Mouse (Mus musculus): ENCODE measurements at regions not wholly inside any gene's neighbourhood (a gene's known extent, or its start where the extent isn't known, plus 50 kb on each side); places are given as distances from the start of the nearest gene placed in this dataset.

DNA sequence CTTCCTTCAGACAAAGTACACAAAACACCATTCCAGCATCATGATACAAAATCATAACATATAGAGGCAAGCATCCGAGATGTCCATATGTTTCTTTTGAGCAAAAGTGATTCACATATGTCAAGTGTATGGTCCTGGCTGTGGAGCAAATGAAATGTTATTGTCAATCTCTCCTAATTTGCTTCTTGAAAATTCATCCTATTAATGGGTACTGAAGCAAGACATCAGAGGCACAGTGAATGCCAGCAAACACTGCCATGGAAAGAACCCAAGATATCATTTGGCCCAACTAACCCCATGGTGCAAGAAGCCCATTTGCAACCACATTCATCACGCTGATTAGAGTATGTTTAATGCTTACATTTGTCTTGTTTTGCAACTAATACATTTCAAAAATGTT lies 361.1 kb downstream of the Galc start:
- Histone ChIP-seq H3K4me3 (ENCODE audit: low read length) (no peak overlapping the region), H3K4me2 (replicated peaks; ENCODE audit: low read depth, low read length) (no peak overlapping the region), H3K27me3 (ENCODE audit: insufficient read depth, low read length) (no peaks in the 10 kb centered on the region), H3K36me3 (ENCODE audit: insufficient read depth, low read length) (no peaks in the 10 kb centered on the region), H3K9me3 (ENCODE audit: low read length) (no peaks in the 10 kb centered on the region), H3K27ac (ENCODE audit: low read length) (no peak overlapping the region), H3K9ac (replicated peaks; ENCODE audit: low read length) (no peak overlapping the region), H3K4me1 (ENCODE audit: insufficient read depth, low read length) (no peaks in the 10 kb centered on the region)
- 88% methylated on average over 2 of the region's 2 CpGs for WGBS
- no peak for ATAC-seq (ENCODE audit: low FRiP score, low TSS enrichment)

DNA sequence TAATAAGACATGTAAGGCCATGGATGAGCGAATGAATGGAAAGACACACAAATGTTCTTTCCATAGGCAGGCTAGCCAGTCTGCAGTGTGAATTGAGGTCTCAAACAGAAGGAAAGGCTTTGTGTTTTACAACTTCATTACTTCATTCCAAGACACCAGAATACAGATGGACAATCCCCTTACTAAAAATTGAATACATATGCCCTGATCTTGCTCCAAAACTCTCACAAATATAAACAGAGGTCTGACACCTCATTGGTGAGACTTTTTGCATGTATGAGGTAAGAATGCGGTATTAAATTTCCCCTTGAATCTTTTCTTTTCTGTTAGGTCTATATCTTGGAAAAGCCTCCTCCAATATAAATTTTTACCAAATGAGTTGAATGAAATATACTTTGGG lies 363.3 kb downstream of the Galc start:
- WGBS, result 85% methylated on average over 2 of the region's 2 CpGs
- no peaks in the 10 kb centered on the region for H3K36me3 ChIP-seq (ENCODE audit: insufficient read depth, low read length)
- no peak for ATAC-seq (ENCODE audit: low FRiP score, low TSS enrichment)
- H3K4me2 ChIP-seq (replicated peaks; ENCODE audit: low read depth, low read length), result no peak overlapping the region
- H3K9ac ChIP-seq (replicated peaks; ENCODE audit: low read length), result no peak overlapping the region
- no peaks in the 10 kb centered on the region for H3K4me1 ChIP-seq (ENCODE audit: insufficient read depth, low read length)
- no peak overlapping the region for H3K27ac ChIP-seq (ENCODE audit: low read length)
- no peak overlapping the region for H3K4me3 ChIP-seq (ENCODE audit: low read length)
- H3K27me3 ChIP-seq (ENCODE audit: insufficient read depth, low read length), result no peaks in the 10 kb centered on the region
- no peaks in the 10 kb centered on the region for H3K9me3 ChIP-seq (ENCODE audit: low read length)

DNA sequence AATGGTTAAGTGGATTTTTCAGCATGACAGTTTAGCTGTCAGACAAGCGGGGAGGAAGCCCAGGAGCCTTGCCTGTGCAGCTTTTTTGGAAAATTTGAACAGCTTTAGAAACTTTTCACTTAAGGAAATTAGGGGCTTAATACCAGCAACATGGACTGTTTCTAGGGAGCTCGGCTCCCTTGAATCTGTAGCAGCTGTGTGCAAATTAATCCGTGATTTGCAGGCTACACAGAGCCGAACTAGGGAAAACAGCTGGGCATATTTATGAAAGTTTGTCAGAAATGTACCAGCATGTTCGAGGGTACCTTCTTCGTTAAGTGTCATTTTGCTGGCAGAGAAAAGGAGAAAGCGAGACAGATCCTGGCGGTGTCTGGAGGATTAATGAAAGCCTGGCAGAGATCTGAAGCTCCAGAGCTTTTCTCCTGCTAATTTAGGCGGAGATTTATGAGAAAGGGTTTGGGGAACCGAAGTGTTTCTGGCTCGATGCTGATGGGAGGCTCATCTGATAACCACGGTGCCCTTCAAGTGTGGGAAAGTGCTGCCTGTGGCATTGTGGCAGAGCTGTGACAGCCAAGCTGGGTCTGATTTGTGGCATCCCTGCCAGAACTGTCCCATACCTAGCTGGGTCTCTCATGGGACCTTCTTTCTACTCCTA lies 370.3 kb downstream of the Galc start:
- no peak overlapping the region for H3K9ac ChIP-seq (replicated peaks; ENCODE audit: low read length)
- peak overlapping the region; percentile 26 for H3K4me2 ChIP-seq (replicated peaks; ENCODE audit: low read depth, low read length)
- H3K9me3 ChIP-seq (ENCODE audit: low read length), result no peaks in the 10 kb centered on the region
- H3K4me3 ChIP-seq (ENCODE audit: low read length), result peak overlapping the region; percentile 5; the same call in 1 of the 2 replicates
- H3K27ac ChIP-seq (ENCODE audit: low read length), result no peak overlapping the region
- WGBS, result 11% methylated on average over 12 of the region's 12 CpGs
- no peaks in the 10 kb centered on the region for H3K27me3 ChIP-seq (ENCODE audit: insufficient read depth, low read length)
- peaks cover 9% of the 10 kb centered on the region; the same call in 1 of the 2 replicates for H3K4me1 ChIP-seq (ENCODE audit: insufficient read depth, low read length)
- H3K36me3 ChIP-seq (ENCODE audit: insufficient read depth, low read length), result no peaks in the 10 kb centered on the region
- ATAC-seq (ENCODE audit: low FRiP score, low TSS enrichment), result peak; percentile 59; the same call in 1 of the 2 replicates

DNA sequence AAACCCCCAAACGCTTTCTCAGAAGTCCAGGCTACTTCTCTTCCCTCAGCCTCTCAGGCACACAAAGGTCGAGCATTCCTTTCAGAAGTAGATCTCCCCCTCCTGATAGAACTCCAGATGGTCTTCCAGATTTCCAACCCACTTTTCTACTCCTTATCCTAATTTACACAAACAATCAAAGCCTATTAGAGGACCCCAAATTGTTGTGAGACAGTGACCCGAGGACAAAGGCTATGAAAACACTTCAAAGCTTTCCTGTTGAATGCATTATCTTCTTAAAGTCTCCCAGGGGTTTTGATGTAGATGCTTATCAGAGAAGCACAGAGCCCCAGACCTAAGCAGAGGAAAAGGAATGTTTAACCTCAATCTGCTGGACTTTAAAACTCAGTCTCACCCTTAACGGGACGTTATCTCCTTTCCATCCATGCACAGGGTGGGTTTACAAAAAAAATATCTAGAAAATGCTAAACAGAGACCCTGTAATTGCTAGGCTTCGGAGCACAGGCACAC lies 370.9 kb downstream of the Galc start:
- Histone ChIP-seq H3K4me3 (ENCODE audit: low read length) (no peak overlapping the region), H3K4me2 (replicated peaks; ENCODE audit: low read depth, low read length) (peak overlapping the region; percentile 26; the same call in 1 of the 2 replicates), H3K9ac (replicated peaks; ENCODE audit: low read length) (no peak overlapping the region), H3K9me3 (ENCODE audit: low read length) (no peaks in the 10 kb centered on the region), H3K27ac (ENCODE audit: low read length) (no peak overlapping the region), H3K4me1 (ENCODE audit: insufficient read depth, low read length) (peaks cover 9% of the 10 kb centered on the region; the same call in 1 of the 2 replicates), H3K36me3 (ENCODE audit: insufficient read depth, low read length) (no peaks in the 10 kb centered on the region), H3K27me3 (ENCODE audit: insufficient read depth, low read length) (no peaks in the 10 kb centered on the region)
- 14% methylated on average over 6 of the region's 6 CpGs for WGBS
- ATAC-seq (ENCODE audit: low FRiP score, low TSS enrichment), result no peak; the same call in 1 of the 2 replicates

DNA sequence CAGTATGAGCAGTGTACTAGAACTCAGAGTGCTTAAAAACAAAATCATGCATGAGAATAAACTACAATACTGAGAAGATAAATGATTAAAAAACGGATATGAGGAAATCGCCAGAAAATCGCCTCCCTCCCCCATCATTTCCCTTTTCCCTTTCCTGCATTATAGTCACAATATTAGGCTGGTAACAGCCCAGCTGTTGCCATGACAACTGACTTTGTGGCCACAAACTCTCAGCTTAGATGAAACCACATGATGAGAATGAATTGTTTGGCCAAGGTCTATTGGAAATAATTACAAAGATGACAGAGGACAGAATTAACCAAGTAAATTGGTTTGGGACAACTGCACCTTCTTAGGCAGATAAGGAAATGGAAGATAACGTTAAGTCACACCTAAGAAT lies 376.8 kb downstream of the Galc start:
- H3K36me3 ChIP-seq (ENCODE audit: insufficient read depth, low read length), result no peaks in the 10 kb centered on the region
- no peaks in the 10 kb centered on the region for H3K27me3 ChIP-seq (ENCODE audit: insufficient read depth, low read length)
- no peak overlapping the region for H3K4me3 ChIP-seq (ENCODE audit: low read length)
- 74% methylated on average over 4 of the region's 4 CpGs for WGBS
- H3K4me2 ChIP-seq (replicated peaks; ENCODE audit: low read depth, low read length), result no peak overlapping the region
- H3K9me3 ChIP-seq (ENCODE audit: low read length), result no peaks in the 10 kb centered on the region
- no peak for ATAC-seq (ENCODE audit: low FRiP score, low TSS enrichment)
- H3K9ac ChIP-seq (replicated peaks; ENCODE audit: low read length), result no peak overlapping the region
- no peaks in the 10 kb centered on the region for H3K4me1 ChIP-seq (ENCODE audit: insufficient read depth, low read length)
- H3K27ac ChIP-seq (ENCODE audit: low read length), result no peak overlapping the region

DNA sequence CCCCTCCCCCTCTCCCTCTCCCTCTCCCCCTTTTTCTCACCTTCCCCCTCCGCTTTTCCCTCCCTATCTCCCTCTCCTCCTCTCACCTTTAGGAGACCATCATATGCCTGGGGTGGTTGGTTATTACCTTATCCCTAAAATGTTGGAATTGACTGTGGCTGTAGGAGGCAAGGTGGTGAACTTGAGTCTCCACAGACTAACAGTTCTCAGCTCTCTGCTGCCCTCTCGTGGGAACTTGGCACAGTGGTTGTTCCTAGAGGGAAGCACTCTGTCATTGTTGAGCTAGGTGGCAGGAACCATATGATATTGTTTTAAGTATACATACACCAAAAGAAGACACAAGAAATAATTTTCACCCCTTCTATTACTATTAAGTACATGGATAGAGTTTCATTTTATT lies 386.9 kb downstream of the Galc start:
- peak; percentile 67; the same call in 1 of the 2 replicates for ATAC-seq (ENCODE audit: low FRiP score, low TSS enrichment)

DNA sequence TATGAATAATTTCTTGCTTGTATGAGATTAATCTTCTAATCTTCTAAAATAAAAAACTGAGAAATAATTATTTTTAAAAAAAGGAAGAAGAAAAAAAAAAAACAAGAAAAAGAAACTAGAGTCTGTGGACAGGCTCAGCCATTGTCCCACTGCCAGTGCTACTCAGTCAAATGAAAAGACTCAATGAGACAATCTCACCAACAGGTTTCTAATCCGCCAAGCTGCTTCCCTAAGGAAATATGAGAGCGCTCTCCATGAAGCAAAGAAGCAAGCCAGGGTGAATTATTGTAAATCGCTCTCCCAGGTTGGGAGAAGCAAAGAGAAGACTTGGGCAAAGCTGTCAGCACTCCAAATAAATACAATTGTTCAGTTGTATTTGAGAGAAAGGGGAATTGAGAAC lies 396.3 kb downstream of the Galc start:
- Histone ChIP-seq H3K9ac (replicated peaks; ENCODE audit: low read length) (no peak overlapping the region), H3K4me3 (ENCODE audit: low read length) (no peak overlapping the region), H3K4me2 (replicated peaks; ENCODE audit: low read depth, low read length) (no peak overlapping the region), H3K27me3 (ENCODE audit: insufficient read depth, low read length) (no peaks in the 10 kb centered on the region), H3K9me3 (ENCODE audit: low read length) (no peaks in the 10 kb centered on the region), H3K4me1 (ENCODE audit: insufficient read depth, low read length) (no peaks in the 10 kb centered on the region), H3K36me3 (ENCODE audit: insufficient read depth, low read length) (no peaks in the 10 kb centered on the region), H3K27ac (ENCODE audit: low read length) (no peak overlapping the region)
- ATAC-seq (ENCODE audit: low FRiP score, low TSS enrichment), result no peak
- 80% methylated on average over 3 of the region's 3 CpGs for WGBS

More for the DNA sequence above, 386.9 kb downstream of the Galc start:
- Histone ChIP-seq H3K4me2 (replicated peaks; ENCODE audit: low read depth, low read length) (no peak overlapping the region), H3K4me1 (ENCODE audit: insufficient read depth, low read length) (no peaks in the 10 kb centered on the region), H3K36me3 (ENCODE audit: insufficient read depth, low read length) (no peaks in the 10 kb centered on the region), H3K27ac (ENCODE audit: low read length) (no peak overlapping the region), H3K4me3 (ENCODE audit: low read length) (no peak overlapping the region), H3K27me3 (ENCODE audit: insufficient read depth, low read length) (no peaks in the 10 kb centered on the region), H3K9me3 (ENCODE audit: low read length) (no peaks in the 10 kb centered on the region), H3K9ac (replicated peaks; ENCODE audit: low read length) (no peak overlapping the region)
- WGBS, result 17% methylated on average over 2 of the region's 2 CpGs

DNA sequence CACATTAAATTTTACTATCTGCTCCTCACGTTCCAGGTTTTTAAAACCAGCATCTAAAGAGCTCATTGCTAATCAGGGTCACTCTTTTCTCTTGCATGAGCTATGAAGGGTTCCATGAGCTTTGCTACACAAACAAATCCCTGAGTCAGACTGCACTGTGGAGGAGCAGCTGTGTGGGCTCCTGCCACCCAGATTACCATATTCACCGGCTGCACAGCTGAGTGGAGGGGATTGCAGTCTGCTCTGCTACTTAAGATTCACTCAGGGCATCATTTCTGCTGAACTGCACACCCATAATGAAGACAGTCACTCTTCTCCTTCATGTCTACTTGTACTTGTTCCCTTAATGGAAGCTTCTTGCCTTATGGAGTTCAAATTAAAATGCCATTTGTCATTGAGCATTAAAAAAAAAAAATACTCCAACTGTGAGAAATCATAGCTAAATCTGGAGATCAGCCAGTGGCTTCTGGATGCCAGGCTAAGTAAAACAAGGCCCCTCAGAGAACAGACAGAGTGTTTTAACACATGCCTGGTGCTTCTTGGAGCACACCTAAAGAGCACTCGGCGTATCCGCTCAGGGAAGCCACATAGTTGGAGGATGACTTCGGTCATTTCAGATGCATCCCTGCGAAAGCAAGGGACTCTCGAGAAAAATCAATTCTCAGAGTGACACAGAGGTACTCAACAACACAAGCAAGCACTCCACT lies 422.9 kb downstream of the Galc start:
- Histone ChIP-seq H3K4me2 (replicated peaks; ENCODE audit: low read depth, low read length) (no peak overlapping the region), H3K4me3 (ENCODE audit: low read length) (no peak overlapping the region), H3K9me3 (ENCODE audit: low read length) (peaks cover 3% of the 10 kb centered on the region; the same call in 1 of the 2 replicates), H3K4me1 (ENCODE audit: insufficient read depth, low read length) (no peaks in the 10 kb centered on the region), H3K9ac (replicated peaks; ENCODE audit: low read length) (no peak overlapping the region), H3K27ac (ENCODE audit: low read length) (no peak overlapping the region), H3K27me3 (ENCODE audit: insufficient read depth, low read length) (no peaks in the 10 kb centered on the region), H3K36me3 (ENCODE audit: insufficient read depth, low read length) (no peaks in the 10 kb centered on the region)
- no peak for ATAC-seq (ENCODE audit: low FRiP score, low TSS enrichment)
- WGBS, result 86% methylated on average over 8 of the region's 8 CpGs

DNA sequence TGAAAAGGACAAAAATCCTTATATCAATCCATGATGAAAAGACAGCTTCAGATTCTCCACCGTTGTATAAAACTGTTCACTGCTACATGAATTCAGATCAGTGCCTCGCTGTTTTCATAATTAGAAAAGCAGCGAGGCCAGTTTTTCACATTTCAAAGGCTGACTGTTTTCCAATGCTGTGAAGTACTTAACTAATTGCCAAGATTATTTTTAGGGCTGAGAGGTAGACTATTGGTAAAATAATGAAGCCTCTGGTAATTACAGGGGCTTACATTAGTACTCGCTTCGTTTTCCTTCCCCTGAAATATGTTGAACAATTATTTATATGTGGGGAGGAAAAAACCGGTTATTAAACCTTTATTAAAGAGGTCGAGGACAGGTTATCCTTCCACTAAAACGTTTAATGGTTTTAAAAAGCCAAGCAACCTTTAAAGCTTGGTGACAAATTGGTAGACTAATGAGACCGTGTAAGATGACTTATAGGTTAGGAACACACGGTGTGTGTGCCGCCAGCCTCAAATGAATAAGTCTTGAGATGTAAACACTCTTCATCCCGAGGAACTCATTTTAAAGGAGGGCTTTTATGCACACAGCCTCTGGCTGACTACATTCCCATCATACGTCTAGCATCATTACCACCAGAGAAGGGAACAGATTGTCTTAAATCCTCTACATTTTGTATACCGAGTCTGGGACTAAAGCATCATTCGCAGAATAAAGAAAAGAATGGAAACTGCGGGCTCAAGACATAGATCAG lies 465.7 kb downstream of the Galc start:
- Histone ChIP-seq H3K4me3 (ENCODE audit: low read length) (no peak overlapping the region), H3K27me3 (ENCODE audit: insufficient read depth, low read length) (no peaks in the 10 kb centered on the region), H3K36me3 (ENCODE audit: insufficient read depth, low read length) (no peaks in the 10 kb centered on the region), H3K4me2 (replicated peaks; ENCODE audit: low read depth, low read length) (no peak overlapping the region), H3K27ac (ENCODE audit: low read length) (no peak overlapping the region), H3K4me1 (ENCODE audit: insufficient read depth, low read length) (no peaks in the 10 kb centered on the region), H3K9ac (replicated peaks; ENCODE audit: low read length) (no peak overlapping the region), H3K9me3 (ENCODE audit: low read length) (no peaks in the 10 kb centered on the region)
- 80% methylated on average over 16 of the region's 16 CpGs for WGBS
- no peak for ATAC-seq (ENCODE audit: low FRiP score, low TSS enrichment)
